Mouse (Mus musculus): ENCODE data around the gene Slit3. TPM values are rescaled to one million over a fixed set of nuclear protein-coding genes. Genes with fewer than 3 reads are reported as not detected.

The Slit3 gene
- polyA plus RNA-seq, 1 experiment from 2014 or later, result 5.9 TPM

GRCm38 (mm10) chr11:35317221-35317620 lies 196.2 kb downstream of the Slit3 start:
- H3K36me3 ChIP-seq (ENCODE audit: control insufficient read depth, insufficient read depth, low read length), result no peaks in the 10 kb centered on the region

GRCm38 (mm10) chr11:35317775-35318432 lies 196.9 kb downstream of the Slit3 start:
- Histone ChIP-seq H3K4me3 (ENCODE audit: low read length) (no peak overlapping the region), H3K4me2 (ENCODE audit: low read depth, low read length) (no peak overlapping the region), H3K27me3 (replicated peaks; ENCODE audit: control insufficient read depth, insufficient read depth, low read length) (no peaks in the 10 kb centered on the region), H3K27ac (ENCODE audit: low read length) (no peak overlapping the region), H3K9ac (ENCODE audit: low read depth, low read length) (no peak overlapping the region), H3K36me3 (ENCODE audit: control insufficient read depth, insufficient read depth, low read length) (no peaks in the 10 kb centered on the region), H3K4me1 (ENCODE audit: control insufficient read depth, insufficient read depth, low read length) (no peaks in the 10 kb centered on the region), H3K9me3 (ENCODE audit: control insufficient read depth, low read length) (no peaks in the 10 kb centered on the region)
- no peak; the same call in 1 of the 2 replicates for ATAC-seq
- WGBS, result 71% methylated on average over 7 of the region's 7 CpGs

More at GRCm38 (mm10) chr11:35317221-35317620, 196.2 kb downstream of the Slit3 start:
- Histone ChIP-seq H3K4me2 (ENCODE audit: low read depth, low read length) (no peak overlapping the region), H3K9me3 (ENCODE audit: control insufficient read depth, low read length) (no peaks in the 10 kb centered on the region), H3K9ac (ENCODE audit: low read depth, low read length) (no peak overlapping the region), H3K27me3 (replicated peaks; ENCODE audit: control insufficient read depth, insufficient read depth, low read length) (no peaks in the 10 kb centered on the region), H3K27ac (ENCODE audit: low read length) (no peak overlapping the region), H3K4me1 (ENCODE audit: control insufficient read depth, insufficient read depth, low read length) (no peaks in the 10 kb centered on the region), H3K4me3 (ENCODE audit: low read length) (no peak overlapping the region)
- WGBS, result 88% methylated on average over 5 of the region's 5 CpGs
- no peak for ATAC-seq

- no peak overlapping the region for H3K9ac ChIP-seq (ENCODE audit: low read depth, low read length)
- no peak overlapping the region for H3K4me3 ChIP-seq (ENCODE audit: low read length)
- H3K9me3 ChIP-seq (ENCODE audit: control insufficient read depth, low read length), result no peaks in the 10 kb centered on the region
- H3K36me3 ChIP-seq (ENCODE audit: control insufficient read depth, insufficient read depth, low read length), result no peaks in the 10 kb centered on the region
- no peaks in the 10 kb centered on the region for H3K27me3 ChIP-seq (replicated peaks; ENCODE audit: control insufficient read depth, insufficient read depth, low read length)
- ATAC-seq, result no peak
- H3K27ac ChIP-seq (ENCODE audit: low read length), result no peak overlapping the region
- no peaks in the 10 kb centered on the region for H3K4me1 ChIP-seq (ENCODE audit: control insufficient read depth, insufficient read depth, low read length)
- 71% methylated on average over 12 of the region's 12 CpGs for WGBS
- H3K4me2 ChIP-seq (ENCODE audit: low read depth, low read length), result no peak overlapping the region
Observed at GRCm38 (mm10) chr11:35318433-35319020, 197.5 kb downstream of the Slit3 start.

- WGBS, result 78% methylated on average over 3 of the region's 3 CpGs
- Histone ChIP-seq H3K27me3 (replicated peaks; ENCODE audit: control insufficient read depth, insufficient read depth, low read length) (no peaks in the 10 kb centered on the region), H3K4me1 (ENCODE audit: control insufficient read depth, insufficient read depth, low read length) (no peaks in the 10 kb centered on the region)
Observed at GRCm38 (mm10) chr11:35320518-35320917, 199.5 kb downstream of the Slit3 start.

GRCm38 (mm10) chr11:35324397-35324796 lies 203.4 kb downstream of the Slit3 start:
- H3K4me1 ChIP-seq (ENCODE audit: control insufficient read depth, insufficient read depth, low read length), result no peaks in the 10 kb centered on the region
- no peak for ATAC-seq
- H3K27ac ChIP-seq (ENCODE audit: low read length), result no peak overlapping the region
- H3K4me2 ChIP-seq (ENCODE audit: low read depth, low read length), result no peak overlapping the region
- no peaks in the 10 kb centered on the region for H3K27me3 ChIP-seq (replicated peaks; ENCODE audit: control insufficient read depth, insufficient read depth, low read length)
- H3K4me3 ChIP-seq (ENCODE audit: low read length), result no peak overlapping the region
- no peak overlapping the region for H3K9ac ChIP-seq (ENCODE audit: low read depth, low read length)
- no peaks in the 10 kb centered on the region for H3K9me3 ChIP-seq (ENCODE audit: control insufficient read depth, low read length)
- no peaks in the 10 kb centered on the region for H3K36me3 ChIP-seq (ENCODE audit: control insufficient read depth, insufficient read depth, low read length)
- WGBS, result 52% methylated on average over 5 of the region's 5 CpGs

More at GRCm38 (mm10) chr11:35320518-35320917, 199.5 kb downstream of the Slit3 start:
- no peak for ATAC-seq
- no peaks in the 10 kb centered on the region for H3K9me3 ChIP-seq (ENCODE audit: control insufficient read depth, low read length)
- H3K4me3 ChIP-seq (ENCODE audit: low read length), result no peak overlapping the region
- H3K36me3 ChIP-seq (ENCODE audit: control insufficient read depth, insufficient read depth, low read length), result no peaks in the 10 kb centered on the region
- H3K4me2 ChIP-seq (ENCODE audit: low read depth, low read length), result no peak overlapping the region
- no peak overlapping the region for H3K9ac ChIP-seq (ENCODE audit: low read depth, low read length)
- no peak overlapping the region for H3K27ac ChIP-seq (ENCODE audit: low read length)

- Histone ChIP-seq H3K4me1 (ENCODE audit: control insufficient read depth, insufficient read depth, low read length) (no peaks in the 10 kb centered on the region), H3K27me3 (replicated peaks; ENCODE audit: control insufficient read depth, insufficient read depth, low read length) (no peaks in the 10 kb centered on the region), H3K36me3 (ENCODE audit: control insufficient read depth, insufficient read depth, low read length) (no peaks in the 10 kb centered on the region), H3K9me3 (ENCODE audit: control insufficient read depth, low read length) (no peaks in the 10 kb centered on the region), H3K27ac (ENCODE audit: low read length) (no peak overlapping the region), H3K4me3 (ENCODE audit: low read length) (no peak overlapping the region), H3K9ac (ENCODE audit: low read depth, low read length) (no peak overlapping the region), H3K4me2 (ENCODE audit: low read depth, low read length) (no peak overlapping the region)
- WGBS, result 53% methylated on average over 10 of the region's 10 CpGs
- no peak for ATAC-seq
Observed at GRCm38 (mm10) chr11:35325131-35325995, 204.3 kb downstream of the Slit3 start.

- H3K9me3 ChIP-seq (ENCODE audit: control insufficient read depth, low read length), result no peaks in the 10 kb centered on the region
- no peaks in the 10 kb centered on the region for H3K4me1 ChIP-seq (ENCODE audit: control insufficient read depth, insufficient read depth, low read length)
- no peak for ATAC-seq
- 30% methylated on average over 3 of the region's 3 CpGs for WGBS
- no peaks in the 10 kb centered on the region for H3K36me3 ChIP-seq (ENCODE audit: control insufficient read depth, insufficient read depth, low read length)
- no peak overlapping the region for H3K9ac ChIP-seq (ENCODE audit: low read depth, low read length)
- H3K27me3 ChIP-seq (replicated peaks; ENCODE audit: control insufficient read depth, insufficient read depth, low read length), result no peaks in the 10 kb centered on the region
- no peak overlapping the region for H3K4me3 ChIP-seq (ENCODE audit: low read length)
- H3K27ac ChIP-seq (ENCODE audit: low read length), result no peak overlapping the region
- H3K4me2 ChIP-seq (ENCODE audit: low read depth, low read length), result no peak overlapping the region
Observed at GRCm38 (mm10) chr11:35326346-35326745, 205.3 kb downstream of the Slit3 start.

GRCm38 (mm10) chr11:35327899-35328298 lies 206.9 kb downstream of the Slit3 start:
- Histone ChIP-seq H3K4me1 (ENCODE audit: control insufficient read depth, insufficient read depth, low read length) (no peaks in the 10 kb centered on the region; the same call in 1 of the 2 replicates), H3K36me3 (ENCODE audit: control insufficient read depth, insufficient read depth, low read length) (no peaks in the 10 kb centered on the region), H3K4me2 (ENCODE audit: low read depth, low read length) (no peak overlapping the region), H3K9ac (ENCODE audit: low read depth, low read length) (no peak overlapping the region), H3K27ac (ENCODE audit: low read length) (no peak overlapping the region), H3K27me3 (replicated peaks; ENCODE audit: control insufficient read depth, insufficient read depth, low read length) (no peaks in the 10 kb centered on the region), H3K4me3 (ENCODE audit: low read length) (no peak overlapping the region), H3K9me3 (ENCODE audit: control insufficient read depth, low read length) (no peaks in the 10 kb centered on the region)
- ATAC-seq, result no peak
- WGBS, result 81% methylated on average over 1 of the region's 1 CpGs

- Histone ChIP-seq H3K9me3 (ENCODE audit: control insufficient read depth, low read length) (no peaks in the 10 kb centered on the region), H3K36me3 (ENCODE audit: control insufficient read depth, insufficient read depth, low read length) (no peaks in the 10 kb centered on the region), H3K4me3 (ENCODE audit: low read length) (no peak overlapping the region), H3K27me3 (replicated peaks; ENCODE audit: control insufficient read depth, insufficient read depth, low read length) (no peaks in the 10 kb centered on the region), H3K27ac (ENCODE audit: low read length) (no peak overlapping the region), H3K4me1 (ENCODE audit: control insufficient read depth, insufficient read depth, low read length) (no peaks in the 10 kb centered on the region; the same call in 1 of the 2 replicates), H3K9ac (ENCODE audit: low read depth, low read length) (no peak overlapping the region), H3K4me2 (ENCODE audit: low read depth, low read length) (no peak overlapping the region)
- ATAC-seq, result no peak
- whole genome bisulfite sequencing, result 64% methylated on average over 3 of the region's 3 CpGs
Observed at GRCm38 (mm10) chr11:35331476-35331875, 210.5 kb downstream of the Slit3 start.

All from intestine, embryonic 16.5 days (tissue).